Mouse (Mus musculus) megakaryocyte, embryonic 14.5 days (primary cell): Measurements from ENCODE around the gene Rap1gds1.

Experiments used
- FLI1 ChIP-seq: IDR thresholded peaks from 2 replicates; pipeline ENCODE4 v1.6.1; 2012; ENCODE audit warnings: low read length, inconsistent platforms, mixed read lengths
- GATA1 ChIP-seq: IDR thresholded peaks from 3 replicates; pipeline ENCODE4 v1.6.1; 2012; ENCODE audit warnings: mixed read lengths, low read length, inconsistent platforms, borderline replicate concordance

- no peak for TF ChIP-seq GATA1
- TF ChIP-seq FLI1, result no peak
Observed at GRCm38 (mm10) chr3:138875936-138876335, 199.1 kb downstream of the Rap1gds1 start.
